In genomic region chr13:4662336-4663101, GRCm38 (mm10) we compare ENCODE assay signal across 7 mouse cellular contexts. TPM values are rescaled to one million over a fixed set of nuclear protein-coding genes. Genes with fewer than 3 reads are reported as not detected.
DNase-seq lines count a peak whose midpoint lies in the region; TF ChIP-seq lines count a peak whose summit lies in the region.

No protein-coding gene starts in this region.

- WGBS in heart, adult 2 months = 10% methylated on average over 13 of the region's 13 CpGs

- no peaks in the 10 kb centered on the region for H3K79me2 ChIP-seq in heart, adult 2 months (replicated peaks; ENCODE audit: control insufficient read depth, insufficient read depth, low read length)

- peak; percentile 81 for TF ChIP-seq CTCF in heart, adult 2 months (IDR thresholded peaks at IDR 0.05)

- no peak for TF ChIP-seq EP300 in heart, adult 2 months (IDR thresholded peaks at IDR 0.05; ENCODE audit: insufficient read depth, low read depth, low read length)

- H3K9ac ChIP-seq in heart, adult 2 months (ENCODE audit: low read depth, low read length) = peak overlapping the region; percentile 62; the same call in 1 of the 2 replicates

- TF ChIP-seq POLR2A in heart, adult 2 months (IDR thresholded peaks at IDR 0.05; ENCODE audit: insufficient read depth, low read depth, low read length) = peak; percentile 27; the same call in 1 of the 2 replicates

- intact Hi-C loops in heart, adult 2 months (cut with DNase I) = loop anchor here (2.0 to 10.0 kb wide), 6 partner anchors 275 to 1808 kb away; no protein-coding TSS in a partner anchor

- peaks cover 1% of the 10 kb centered on the region; the same call in 1 of the 2 replicates for H3K4me1 ChIP-seq in heart, adult 2 months (ENCODE audit: control insufficient read depth, insufficient read depth, low read length)

- H3K27ac ChIP-seq in heart, adult 2 months = peak overlapping the region; percentile 82

- H3K4me3 ChIP-seq in heart, adult 2 months = peak overlapping the region; percentile 17

- no peaks in the 10 kb centered on the region for H3K27me3 ChIP-seq in heart, adult 2 months (ENCODE audit: control insufficient read depth, insufficient read depth, low read length)

- DNase-seq in 3134 (ENCODE audit: extremely low read depth, insufficient read length, low spot score) (peak; percentile 69), 3T3-L1 (ENCODE audit: low read depth, low spot score) (peak; percentile 89)
- peak; percentile 20 for DNase-seq in cerebellum, adult 8-10 months
- peak; percentile 11 to 23 for DNase-seq in heart, adult 2 months
- DNase-seq in kidney, postnatal 10 days = peak; percentile 45
- DNase-seq in lung, postnatal 14 days = peak; percentile 52
- DNase-seq in telencephalon, adult 2 months (ENCODE audit: low read depth, low spot score) = peak; percentile 62

- H3K36me3 ChIP-seq in heart, adult 2 months (ENCODE audit: control insufficient read depth, insufficient read depth, low read length) = no peaks in the 10 kb centered on the region

RNA-seq across cellular contexts. Expression of gene Akr1e1, which starts 53.5 kb away (rescaled TPM):
- total RNA-seq in heart, adult 2 months (2021) = 10 to 100 TPM; 17.1 to 17.9 TPM
- polyA plus RNA-seq in heart, adult 2 months (2012; rRNA removed) = 4.9 and 8.2 TPM in 2 replicates

Comparison
In these comparisons a context has a peak if more than half of its experiments do, and no peak if none do; other contexts are left out.
1. Peak in every context shown above with its lines: DNase-seq, H3K4me3 ChIP-seq and H3K27ac ChIP-seq.
2. DNase-seq: peak in every context shown above with its lines; median percentile 89 in 3T3-L1; 69 in 3134; 62 in telencephalon, adult 2 months; 52 in lung, postnatal 14 days; 45 in kidney, postnatal 10 days; 20 in cerebellum, adult 8-10 months; 17 in heart, adult 2 months.